Mouse (Mus musculus) liver, adult 2 months (tissue): ENCODE results near the gene Cenpu.

Experiments used
- CTCF ChIP-seq: fragments of 200-500 bp; IDR thresholded peaks from 2 replicates; pipeline ENCODE4 v1.5.1; 2011; ENCODE audit warnings: low read depth, low read length, control low read depth
- POLR2A ChIP-seq: fragments of 200-500 bp; IDR thresholded peaks from 2 replicates; pipeline ENCODE4 v1.6.1; 2011; ENCODE audit warnings: low read length, control low read depth; ENCODE audit not compliant: insufficient read depth; ENCODE audit errors: extremely low read depth

GRCm38 (mm10) chr8:46530541-46530940, 21.3 kb upstream of the Cenpu start:
- no peak for TF ChIP-seq CTCF
- TF ChIP-seq POLR2A: no peak
